Mouse (Mus musculus) lung, embryonic 14.5 days (tissue): ENCODE measurements around the gene Gstcd. TPM values are rescaled to one million over a fixed set of nuclear protein-coding genes. Genes with fewer than 3 reads are reported as not detected.

Source experiments
- ATAC-seq: fragments of 200-750 bp; cut with Nextera tagmentation; 2 replicates; pipeline ENCODE4 v1.8.0; 2017; ENCODE audit warnings: mild to moderate bottlenecking, moderate TSS enrichment, moderate library complexity; ENCODE audit not compliant: insufficient read depth
- DNase-seq: peaks from one replicate; pipeline ENCODE4 v3.0.0-alpha.2; 2015
- H3K27ac ChIP-seq: fragments of 300-500 bp; sonication (generic); 2 replicates; pipeline ENCODE4 v1.5.1; 2014; ENCODE audit warnings: low read depth, mild to moderate bottlenecking, moderate library complexity
- H3K27me3 ChIP-seq: fragments of 300-500 bp; sonication (generic); 2 replicates; pipeline ENCODE4 v1.6.1; 2014; ENCODE audit warnings: low read length, control low read depth; ENCODE audit not compliant: insufficient read depth
- H3K36me3 ChIP-seq: fragments of 300-500 bp; sonication (generic); 2 replicates; pipeline ENCODE4 v1.6.1; 2014; ENCODE audit warnings: control low read depth; ENCODE audit not compliant: insufficient read depth
- H3K4me1 ChIP-seq: fragments of 300-500 bp; sonication (generic); 2 replicates; pipeline ENCODE4 v1.6.1; 2014; ENCODE audit warnings: antibody characterized with exemption, control low read depth; ENCODE audit not compliant: insufficient read depth
- H3K4me2 ChIP-seq: fragments of 300-500 bp; sonication (generic); 2 replicates; pipeline ENCODE4 v1.6.1; 2014; ENCODE audit warnings: mild to moderate bottlenecking
- H3K4me3 ChIP-seq: fragments of 300-500 bp; sonication (generic); 2 replicates; pipeline ENCODE4 v1.5.1; 2014; ENCODE audit warnings: low read depth, low read length
- H3K9ac ChIP-seq: fragments of 300-500 bp; sonication (generic); 2 replicates; pipeline ENCODE4 v1.6.1; 2014
- H3K9me3 ChIP-seq: fragments of 300-500 bp; sonication (generic); 2 replicates; pipeline ENCODE4 v1.6.1; 2016; ENCODE audit warnings: low read depth, low read length, control low read depth
- CTCF ChIP-seq: IDR thresholded peaks from 2 replicates; pipeline ENCODE4 v1.5.1; 2016; ENCODE audit warnings: antibody characterized with exemption, low read depth
- WGBS: fragments of 180-500 bp; shearing (Covaris S2); extraction: QIAGEN DNeasy Blood & Tissue Kit; methylation state at CpG from one replicate; pipeline ENCODE4 v1.1.7; 2014; 5-methylcytosine and 5-hydroxymethylcytosine counted together
- polyA plus RNA-seq: library from polyadenylated mRNA; unstranded; fragments of >200 nt; fragmentation: Nextera tagmentation; extraction: Ambion mirVana; gene quantifications from 2 replicates; pipeline ENCODE4 v1.2.1, GENCODE M21; 2014

Gstcd gene
- polyA plus RNA-seq, 1 experiment from 2014 or later, result 12.6 TPM

- H3K9me3 ChIP-seq, result no peaks in the 10 kb centered on the region
- 91% methylated on average over 7 of the region's 7 CpGs for WGBS
- H3K4me3 ChIP-seq, result no peak overlapping the region
- no peak for TF ChIP-seq CTCF
- no peaks in the 10 kb centered on the region for H3K27me3 ChIP-seq
- H3K36me3 ChIP-seq, result no peaks in the 10 kb centered on the region
- DNase-seq (no peak), ATAC-seq (no peak)
- H3K4me2 ChIP-seq, result no peak overlapping the region
- H3K27ac ChIP-seq, result no peak overlapping the region
- H3K4me1 ChIP-seq, result no peaks in the 10 kb centered on the region
- H3K9ac ChIP-seq, result no peak overlapping the region
These were observed 58.6 kb downstream of the Gstcd start for GRCm38 (mm10) chr3:133033145-133033755.

GRCm38 (mm10) chr3:133026977-133027376 lies 64.9 kb downstream of the Gstcd start:
- Histone ChIP-seq H3K4me3 (no peak overlapping the region), H3K9ac (no peak overlapping the region), H3K27me3 (no peaks in the 10 kb centered on the region), H3K9me3 (no peaks in the 10 kb centered on the region), H3K4me2 (no peak overlapping the region), H3K36me3 (no peaks in the 10 kb centered on the region), H3K27ac (no peak overlapping the region), H3K4me1 (no peaks in the 10 kb centered on the region)
- no peak for ATAC-seq
- no peak for TF ChIP-seq CTCF
- 79% methylated on average over 2 of the region's 2 CpGs for WGBS
- DNase-seq, result no peak

- no peak for DNase-seq
- WGBS, result 68% methylated on average over 4 of the region's 4 CpGs
- Histone ChIP-seq H3K4me2 (no peak overlapping the region), H3K9ac (no peak overlapping the region), H3K9me3 (no peaks in the 10 kb centered on the region), H3K27me3 (no peaks in the 10 kb centered on the region), H3K4me3 (no peak overlapping the region), H3K36me3 (peaks cover 7% of the 10 kb centered on the region; the same call in 1 of the 2 replicates), H3K27ac (no peak overlapping the region), H3K4me1 (no peaks in the 10 kb centered on the region)
- ATAC-seq, result no peak
- TF ChIP-seq CTCF, result no peak
These were observed 84.6 kb downstream of the Gstcd start for GRCm38 (mm10) chr3:133007250-133007649.

DNA sequence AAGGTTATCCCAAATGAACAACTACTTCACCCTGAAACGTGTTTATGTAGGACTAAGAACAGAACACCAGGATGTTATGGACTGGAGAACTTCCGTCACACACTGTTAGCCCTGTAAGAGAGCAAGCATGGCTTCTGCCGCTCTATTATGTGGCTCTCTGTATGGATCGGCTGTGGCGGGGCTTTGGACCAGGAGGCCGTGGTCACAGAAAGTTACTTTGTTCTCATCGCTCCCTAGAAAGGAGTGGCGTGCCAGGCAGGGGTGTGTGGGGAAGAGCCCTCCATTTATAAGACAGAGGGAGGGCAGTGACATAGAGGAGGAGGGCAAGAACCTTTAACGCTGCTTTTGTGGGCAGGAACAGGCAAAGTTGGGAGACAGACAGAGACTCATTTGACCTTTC lies 95.5 kb downstream of the Gstcd start:
- ATAC-seq (peak; percentile 35), DNase-seq (peak; percentile 6)
- Histone ChIP-seq H3K27ac (peak overlapping the region; percentile 76; the same call in 1 of the 2 replicates), H3K9me3 (no peaks in the 10 kb centered on the region), H3K4me1 (no peaks in the 10 kb centered on the region), H3K4me2 (no peak overlapping the region), H3K36me3 (peaks cover 15% of the 10 kb centered on the region), H3K9ac (no peak overlapping the region), H3K27me3 (no peaks in the 10 kb centered on the region), H3K4me3 (no peak overlapping the region)
- WGBS, result 72% methylated on average over 9 of the region's 9 CpGs
- TF ChIP-seq CTCF, result no peak

DNA sequence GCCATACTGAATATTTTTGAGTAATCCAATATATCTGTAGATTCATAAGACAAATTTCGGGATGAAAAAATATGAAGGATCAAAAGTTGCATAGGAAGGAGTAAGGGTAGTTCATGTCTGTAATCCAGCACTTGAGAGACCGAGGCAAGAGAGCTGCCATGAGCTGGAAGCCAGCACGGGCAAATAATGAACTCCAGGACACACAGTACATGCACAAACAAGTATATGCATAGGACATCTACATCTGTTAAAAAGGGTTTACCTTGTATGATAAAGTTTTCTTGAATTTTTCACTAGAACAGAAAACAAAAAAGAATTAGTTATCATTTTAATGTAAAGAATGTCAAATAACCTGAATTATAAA lies 95.9 kb downstream of the Gstcd start:
- TF ChIP-seq CTCF, result no peak
- no peak overlapping the region for H3K4me3 ChIP-seq
- H3K9me3 ChIP-seq, result no peaks in the 10 kb centered on the region
- H3K4me1 ChIP-seq, result no peaks in the 10 kb centered on the region
- H3K27me3 ChIP-seq, result no peaks in the 10 kb centered on the region
- H3K36me3 ChIP-seq, result peaks cover 15% of the 10 kb centered on the region
- 58% methylated on average over 3 of the region's 3 CpGs for WGBS
- H3K27ac ChIP-seq, result peak overlapping the region; percentile 76; the same call in 1 of the 2 replicates
- H3K4me2 ChIP-seq, result no peak overlapping the region
- ATAC-seq, result peak; percentile 69
- H3K9ac ChIP-seq, result no peak overlapping the region
- DNase-seq, result no peak

GRCm38 (mm10) chr3:132995172-132995903 lies 96.5 kb downstream of the Gstcd start:
- Histone ChIP-seq H3K27ac (peak overlapping the region; percentile 46; the same call in 1 of the 2 replicates), H3K4me2 (no peak overlapping the region), H3K27me3 (no peaks in the 10 kb centered on the region), H3K9me3 (no peaks in the 10 kb centered on the region), H3K9ac (no peak overlapping the region), H3K4me3 (no peak overlapping the region), H3K4me1 (no peaks in the 10 kb centered on the region), H3K36me3 (peaks cover 15% of the 10 kb centered on the region)
- DNase-seq (peak; percentile 95), ATAC-seq (peak; percentile 97)
- TF ChIP-seq CTCF, result no peak
- 44% methylated on average over 7 of the region's 7 CpGs for WGBS

DNA sequence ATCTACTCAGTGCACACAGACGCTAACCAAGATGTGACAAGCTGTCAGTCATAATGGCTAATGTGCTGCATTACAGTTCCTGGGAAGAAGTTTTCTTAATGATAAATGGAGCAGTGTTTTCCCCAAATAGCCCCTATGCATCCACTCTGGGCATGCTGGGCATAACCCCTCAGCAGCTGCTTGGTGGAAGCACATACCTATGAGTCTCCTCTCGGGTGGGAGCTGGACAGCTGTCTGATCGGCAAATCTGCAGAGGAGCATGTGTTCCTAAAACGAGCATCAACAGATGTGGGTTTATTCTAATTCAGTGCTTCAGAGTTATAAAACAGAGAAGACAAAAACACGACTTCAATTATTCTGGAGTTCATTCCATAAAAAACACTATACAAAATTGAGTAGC lies 105.6 kb downstream of the Gstcd start:
- ATAC-seq (no peak), DNase-seq (no peak)
- H3K9me3 ChIP-seq, result no peaks in the 10 kb centered on the region

More for the DNA sequence above, 105.6 kb downstream of the Gstcd start:
- H3K4me3 ChIP-seq, result no peak overlapping the region
- no peak overlapping the region for H3K27ac ChIP-seq
- no peaks in the 10 kb centered on the region for H3K27me3 ChIP-seq
- 77% methylated on average over 5 of the region's 5 CpGs for WGBS
- H3K36me3 ChIP-seq, result peaks cover 11% of the 10 kb centered on the region; the same call in 1 of the 2 replicates
- no peak overlapping the region for H3K9ac ChIP-seq
- no peak overlapping the region for H3K4me2 ChIP-seq
- TF ChIP-seq CTCF, result no peak
- H3K4me1 ChIP-seq, result peaks cover 8% of the 10 kb centered on the region; the same call in 1 of the 2 replicates
